Mouse (Mus musculus): ENCODE data around the gene Angel2.

The Angel2 gene

GRCm38 (mm10) chr1:190929010-190929695 is 4.2 kb downstream of the Angel2 start:
- no peak for DNase-seq (ENCODE audit: low read depth, low spot score)

- no peak for DNase-seq (ENCODE audit: low read depth, low spot score)
Measured at GRCm38 (mm10) chr1:190930181-190930580, 5.3 kb downstream of the Angel2 start.

GRCm38 (mm10) chr1:190939803-190940202 is 14.9 kb downstream of the Angel2 start:
- DNase-seq (ENCODE audit: low read depth, low spot score), result no peak

DNA sequence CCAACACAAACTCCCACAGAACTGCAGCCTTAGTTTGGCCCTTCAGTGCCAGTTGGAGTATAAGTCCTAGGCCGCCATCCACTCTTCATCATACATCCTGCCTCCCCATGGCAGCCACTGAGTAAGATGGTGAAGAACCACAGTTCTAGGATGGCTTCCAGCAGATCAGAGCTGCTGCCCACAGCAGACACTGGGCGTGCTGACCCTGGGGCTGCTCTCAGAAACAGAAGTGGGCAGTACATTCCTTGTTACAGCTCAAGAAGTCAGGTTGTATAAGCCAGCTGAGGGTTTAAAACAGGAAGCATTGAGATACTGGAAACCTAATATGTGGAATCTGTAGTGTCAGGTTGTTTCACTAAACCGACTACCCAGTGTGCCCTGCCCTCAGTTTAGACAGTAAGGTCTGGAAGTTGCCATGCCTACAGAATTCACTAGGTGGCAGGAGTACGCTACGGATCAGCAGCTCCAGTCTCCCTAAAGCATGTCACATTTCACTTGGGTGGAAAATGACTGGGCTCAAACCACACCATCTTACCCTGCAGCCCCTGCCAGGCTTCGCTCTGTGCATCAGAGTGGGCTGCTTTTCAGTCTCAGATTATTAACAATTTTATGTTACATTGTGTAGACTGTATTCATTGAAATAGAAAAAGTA is 19.3 kb downstream of the Angel2 start:
- peak; percentile 50 for DNase-seq (ENCODE audit: low read depth, low spot score)

- no peak for DNase-seq (ENCODE audit: low read depth, low spot score)
Measured at GRCm38 (mm10) chr1:190947986-190948385, 23.1 kb downstream of the Angel2 start.

- DNase-seq (ENCODE audit: low read depth, low spot score), result no peak
Measured at GRCm38 (mm10) chr1:190948439-190948838, 23.5 kb downstream of the Angel2 start.

DNA sequence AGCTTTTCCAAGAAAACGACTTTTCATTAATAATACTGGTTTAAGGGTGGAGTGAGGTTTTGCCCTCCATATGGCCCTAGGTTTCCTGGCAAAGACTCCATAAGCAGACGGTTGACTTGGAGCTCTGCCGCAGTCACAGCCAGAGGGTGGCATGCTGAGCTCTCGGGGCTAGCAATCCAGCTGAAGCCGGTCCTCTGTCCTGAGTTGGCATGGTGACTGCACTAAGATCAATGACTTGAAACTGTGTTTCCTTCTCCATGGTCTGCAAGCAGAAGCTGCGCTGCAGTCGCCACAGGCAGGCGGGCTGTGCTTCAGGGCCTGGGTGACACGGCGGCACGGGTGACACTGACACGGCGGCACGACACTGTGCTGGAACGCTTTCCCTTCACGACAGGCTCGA is 23.9 kb downstream of the Angel2 start:
- DNase-seq (ENCODE audit: low read depth, low spot score), result no peak

GRCm38 (mm10) chr1:190951014-190951413 is 26.1 kb downstream of the Angel2 start:
- no peak for DNase-seq (ENCODE audit: low read depth, low spot score)

GRCm38 (mm10) chr1:190953009-190953408 is 28.1 kb downstream of the Angel2 start:
- DNase-seq (ENCODE audit: low read depth, low spot score), result no peak

DNA sequence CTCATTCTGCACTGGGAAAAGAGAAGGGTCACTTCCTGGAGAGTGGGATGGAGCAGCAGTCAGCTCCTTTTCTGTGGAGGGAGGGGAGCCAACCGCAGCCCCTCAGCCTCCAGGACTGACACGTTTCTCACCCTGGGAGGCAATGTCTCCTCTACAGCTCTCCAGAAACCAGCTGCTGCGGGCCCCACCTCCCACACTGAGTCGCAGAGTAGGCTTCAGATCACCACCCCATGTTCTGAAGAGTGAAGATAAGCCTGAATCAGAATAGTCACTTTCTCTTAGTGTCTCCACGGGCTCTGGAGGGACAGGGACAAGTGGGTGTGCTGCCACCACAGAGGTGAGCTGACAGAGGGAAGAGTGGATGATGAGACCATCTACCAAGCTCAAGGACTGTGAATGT is 33.9 kb downstream of the Angel2 start:
- DNase-seq (ENCODE audit: low read depth, low spot score), result no peak

DNA sequence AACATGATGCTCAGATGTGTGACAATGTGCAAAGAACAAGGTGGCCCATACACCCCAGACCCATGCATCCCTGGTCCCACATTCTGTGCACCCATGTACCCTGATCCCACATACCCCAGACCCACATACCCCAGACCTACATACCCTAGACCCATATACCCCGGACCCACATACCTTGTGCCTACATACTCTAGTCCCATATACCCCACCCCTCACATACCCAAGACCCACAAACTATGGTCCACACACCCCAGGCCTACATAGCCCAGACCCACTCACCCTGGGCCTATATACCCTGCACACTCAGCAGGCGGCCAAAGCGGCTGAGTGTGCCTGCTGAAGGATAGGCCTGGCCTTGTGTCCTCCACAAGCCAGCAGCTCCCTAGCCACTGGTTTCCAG is 37.8 kb downstream of the Angel2 start:
- no peak for DNase-seq (ENCODE audit: low read depth, low spot score)

DNA sequence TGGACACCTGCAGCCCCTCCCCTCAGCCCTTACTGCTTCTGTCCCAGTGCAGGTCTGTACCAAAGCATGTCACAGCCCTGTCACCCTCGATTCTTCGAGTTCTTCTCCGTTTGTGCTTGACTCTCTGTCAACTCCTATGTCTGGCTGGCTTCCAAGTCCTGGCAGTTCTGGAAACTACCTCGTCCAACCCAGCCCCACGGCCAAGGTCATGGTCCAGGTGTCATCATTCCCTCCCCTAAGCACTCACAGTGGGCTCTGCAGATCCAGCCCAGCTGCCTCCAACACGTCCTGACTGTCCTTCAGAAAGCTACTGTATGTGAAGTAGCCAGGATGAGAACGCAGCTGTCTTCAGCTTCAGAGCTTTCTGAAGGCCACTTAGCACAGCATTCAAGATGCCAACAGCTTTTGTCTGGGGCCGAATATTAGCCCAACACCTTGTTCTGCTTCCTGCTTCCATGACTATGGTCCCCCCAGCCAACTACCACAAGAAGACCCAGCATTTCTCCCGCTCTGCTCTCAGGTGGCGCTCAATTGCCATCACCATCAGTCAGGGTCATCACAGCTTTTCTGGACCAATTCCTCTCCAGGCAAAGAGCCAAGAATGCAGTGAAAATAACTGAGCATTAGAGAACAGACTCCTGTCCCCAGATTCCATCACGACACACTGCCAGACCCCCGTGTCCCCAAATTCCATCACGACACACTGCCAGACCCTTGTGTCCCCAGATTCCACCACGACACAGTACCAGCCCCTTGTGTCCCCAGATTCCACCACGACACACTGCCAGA is 40.3 kb downstream of the Angel2 start:
- no peak for DNase-seq (ENCODE audit: low read depth, low spot score)

DNA sequence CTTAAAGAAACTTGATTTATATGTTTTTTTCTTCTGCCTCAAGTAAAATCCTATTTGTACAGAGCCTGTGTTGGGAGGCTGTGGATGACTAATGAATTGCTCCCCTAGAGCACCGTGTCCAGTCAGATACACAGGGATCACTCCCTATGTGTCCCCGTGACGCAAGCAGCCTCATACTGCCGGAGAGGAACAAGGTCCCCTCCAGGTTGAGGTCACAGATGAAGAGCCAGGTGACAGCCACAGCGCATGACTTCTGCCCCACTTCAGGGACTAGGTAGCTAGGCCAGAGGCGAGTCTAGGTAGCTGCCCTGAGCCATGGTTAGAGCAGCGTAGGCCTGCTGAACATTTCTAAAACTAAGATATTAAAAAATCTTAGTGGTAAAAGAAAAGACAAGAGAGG is 43.1 kb downstream of the Angel2 start:
- no peak for DNase-seq (ENCODE audit: low read depth, low spot score)

GRCm38 (mm10) chr1:190971708-190972610 is 47.0 kb downstream of the Angel2 start:
- no peak for DNase-seq (ENCODE audit: low read depth, low spot score)

GRCm38 (mm10) chr1:190972612-190973192 is 47.8 kb downstream of the Angel2 start:
- DNase-seq (ENCODE audit: low read depth, low spot score), result no peak

DNA sequence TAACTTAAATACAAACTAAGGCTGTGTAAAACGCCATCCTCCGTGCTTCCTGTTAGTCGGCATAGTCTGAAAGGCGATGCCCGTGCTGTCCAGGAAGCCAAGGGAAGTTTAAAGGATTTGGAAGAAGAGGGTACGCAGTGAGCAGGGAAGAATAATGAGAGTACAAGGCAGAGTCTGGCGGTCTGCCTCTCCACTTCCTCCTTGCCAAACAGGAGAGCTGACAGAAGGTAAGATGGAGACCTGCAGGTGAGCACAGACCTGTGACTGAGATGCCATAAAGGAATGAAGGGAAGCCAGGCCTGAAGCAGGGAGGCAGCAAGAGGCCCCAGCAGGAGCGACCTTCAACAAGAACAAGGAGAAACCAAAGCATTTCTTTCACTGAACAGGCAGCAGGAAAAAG is 49.3 kb downstream of the Angel2 start:
- no peak for DNase-seq (ENCODE audit: low read depth, low spot score)

DNA sequence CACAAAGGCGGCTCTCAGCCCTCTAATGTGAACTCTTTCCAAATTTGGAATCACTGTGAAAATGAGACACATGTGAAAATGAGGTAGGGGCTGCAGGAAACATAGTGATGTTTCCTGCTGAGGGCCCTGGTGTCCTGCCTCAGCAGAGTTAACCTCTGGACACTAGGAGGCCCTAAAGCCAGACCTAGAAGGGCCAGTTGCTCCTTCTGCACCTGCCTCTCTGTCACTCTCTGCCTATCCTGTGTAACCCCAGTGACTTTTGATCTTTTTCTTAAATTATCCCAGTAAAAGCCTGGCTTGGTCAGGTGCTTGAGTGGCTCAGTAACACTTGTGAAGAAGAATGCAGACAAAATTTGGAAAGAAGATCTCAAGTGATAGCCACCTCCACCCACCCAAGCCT is 49.9 kb downstream of the Angel2 start:
- DNase-seq (ENCODE audit: low read depth, low spot score), result no peak

DNA sequence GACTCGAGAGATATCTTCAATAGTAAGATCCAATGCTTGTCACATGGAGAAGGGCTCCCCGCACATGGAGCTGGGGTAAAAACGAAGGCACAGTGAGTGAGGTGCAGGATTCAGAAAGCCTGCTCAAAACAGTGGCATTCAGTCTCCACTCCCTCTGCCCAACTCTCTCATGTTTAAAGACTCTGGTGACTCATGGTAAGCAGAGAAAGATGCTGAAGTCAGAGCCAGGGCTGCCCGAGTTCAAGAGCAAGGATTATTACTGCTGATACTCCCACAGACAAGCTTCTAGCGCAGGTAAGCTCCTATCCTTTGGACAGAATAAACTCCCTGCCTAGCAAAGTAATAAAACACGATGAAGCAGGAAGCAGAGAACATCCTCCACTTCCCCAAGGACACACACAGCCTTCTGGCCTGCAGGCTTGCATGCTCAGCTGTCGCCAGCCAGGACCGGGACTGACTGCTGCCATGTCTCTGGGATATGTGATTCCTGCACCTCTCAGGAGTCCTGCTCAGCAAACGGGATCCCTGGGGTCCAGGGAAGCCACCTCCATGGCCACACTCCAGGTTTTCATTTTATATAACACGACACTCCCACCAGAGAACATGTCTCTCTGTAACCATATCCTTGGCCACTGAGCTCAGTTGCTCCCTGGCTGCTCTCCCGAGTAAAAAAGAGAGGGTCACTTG is 52.1 kb downstream of the Angel2 start:
- DNase-seq (ENCODE audit: low read depth, low spot score), result no peak

DNA sequence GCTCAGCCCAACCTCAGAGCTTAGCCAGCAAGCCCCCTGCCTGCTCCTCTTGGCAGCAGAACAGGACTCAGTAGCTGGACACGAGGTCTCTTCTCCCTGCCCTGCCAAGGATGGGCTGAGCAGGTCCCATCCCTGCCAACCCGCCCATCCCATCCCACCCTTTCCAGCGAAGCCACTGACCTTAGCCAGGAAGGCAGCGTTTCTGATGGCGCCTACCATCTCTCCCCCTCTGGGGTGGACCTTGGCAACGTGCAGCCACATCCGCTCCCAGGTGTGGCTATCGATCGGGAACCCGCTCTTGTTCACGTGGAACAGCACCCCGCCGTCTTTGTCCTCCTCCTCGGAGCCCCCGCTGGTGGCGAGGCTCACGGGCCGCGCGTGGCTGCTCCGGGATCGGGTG is 53.1 kb downstream of the Angel2 start:
- DNase-seq (ENCODE audit: low read depth, low spot score), result no peak

DNA sequence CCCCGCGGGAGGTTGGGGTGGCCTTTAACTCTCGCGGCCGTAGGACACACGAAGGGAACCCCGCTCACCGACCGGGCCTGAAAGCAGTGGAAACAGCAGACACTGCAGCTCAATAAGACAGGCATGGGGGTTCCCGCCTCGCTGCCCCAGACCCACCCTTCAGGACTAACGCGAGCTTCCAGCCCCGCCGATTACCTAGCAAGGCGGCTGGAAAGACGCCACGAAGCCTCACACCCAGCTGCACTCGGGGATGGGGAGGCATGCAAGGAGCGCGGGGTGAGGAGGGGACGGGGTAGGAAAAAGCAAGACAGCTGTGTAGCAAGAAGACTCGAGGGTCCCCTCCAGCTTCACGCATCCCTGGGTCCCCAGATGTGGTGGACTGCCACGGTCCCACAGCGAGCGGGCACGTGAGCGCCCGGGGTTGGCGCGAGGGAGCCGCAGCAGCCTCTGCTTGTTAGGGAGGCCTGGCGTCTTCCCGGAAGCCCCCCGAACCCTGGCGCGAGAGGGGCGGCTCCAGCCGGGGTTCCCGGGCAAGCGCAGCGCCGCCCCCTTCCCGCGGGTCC is 53.7 kb downstream of the Angel2 start:
- no peak for DNase-seq (ENCODE audit: low read depth, low spot score)

All from brain, embryonic 18.5 days (tissue).